Mouse (Mus musculus): ENCODE data around the gene Col9a2. TPM values are rescaled to one million over a fixed set of nuclear protein-coding genes. Genes with fewer than 3 reads are reported as not detected.

Col9a2 gene
- total RNA-seq, 4 experiments from 2014 or later = 4.1 to 5.7 (median 5.0) TPM

DNA sequence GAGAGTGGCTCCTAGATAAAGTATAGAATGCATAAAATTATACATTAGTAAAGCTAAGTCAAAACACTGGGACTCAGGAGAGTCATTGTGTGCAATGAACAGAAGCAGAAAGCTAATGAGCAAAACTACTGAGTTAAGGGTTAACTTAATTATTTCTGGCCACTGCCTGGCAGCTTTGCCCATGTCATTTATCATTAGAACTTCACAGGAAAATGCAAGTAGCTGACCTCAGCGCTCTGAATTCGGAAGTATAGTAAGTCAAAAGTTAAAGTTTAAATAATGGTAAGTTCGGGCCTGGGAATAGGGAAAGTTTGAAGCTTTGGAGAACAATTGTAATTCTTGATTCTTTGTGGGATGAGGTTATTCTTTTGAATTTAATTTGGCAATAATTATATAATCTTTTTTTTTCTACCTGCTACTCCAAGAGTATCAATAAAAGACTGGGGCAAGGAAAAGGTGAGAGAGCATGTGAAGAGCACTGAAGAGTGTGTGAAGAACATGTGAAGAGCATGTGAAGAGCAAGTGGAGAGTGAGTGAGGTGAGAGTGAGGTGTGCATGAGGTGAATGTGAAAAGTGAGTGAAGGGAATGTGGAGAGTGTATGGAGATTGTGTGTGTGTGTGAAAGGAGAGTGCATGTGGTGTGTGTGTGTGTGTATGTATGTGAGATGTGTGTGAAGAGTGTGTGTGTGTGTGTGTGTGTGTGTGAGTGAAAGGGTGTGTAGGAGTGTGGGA, 38.9 kb downstream of the Col9a2 start:
- no peak for DNase-seq (ENCODE audit: low spot score in 2 of 2)

DNA sequence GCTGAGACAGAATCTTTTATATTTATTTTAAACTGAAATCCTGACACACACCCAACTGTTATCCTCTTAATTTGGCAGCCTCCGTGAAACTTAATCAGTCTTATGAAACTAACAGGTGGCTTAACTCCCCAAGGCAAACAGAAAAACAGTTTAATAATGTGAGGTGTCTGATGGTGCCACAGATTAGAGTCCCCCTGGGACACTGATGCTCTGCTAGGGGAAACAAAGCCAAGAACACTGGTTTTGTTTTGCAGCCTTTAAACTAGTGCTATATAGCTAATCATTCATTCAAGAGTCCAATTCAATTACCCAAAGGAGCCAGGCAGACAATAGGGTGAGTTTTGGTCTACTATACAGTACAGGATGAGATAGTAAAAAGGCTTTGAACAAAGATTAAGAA, 41.2 kb downstream of the Col9a2 start:
- no peak for DNase-seq (ENCODE audit: low spot score in 2 of 2)

GRCm38 (mm10) chr4:121084506-121084905, 45.3 kb downstream of the Col9a2 start:
- no peak for DNase-seq (ENCODE audit: low spot score in 2 of 2)

DNA sequence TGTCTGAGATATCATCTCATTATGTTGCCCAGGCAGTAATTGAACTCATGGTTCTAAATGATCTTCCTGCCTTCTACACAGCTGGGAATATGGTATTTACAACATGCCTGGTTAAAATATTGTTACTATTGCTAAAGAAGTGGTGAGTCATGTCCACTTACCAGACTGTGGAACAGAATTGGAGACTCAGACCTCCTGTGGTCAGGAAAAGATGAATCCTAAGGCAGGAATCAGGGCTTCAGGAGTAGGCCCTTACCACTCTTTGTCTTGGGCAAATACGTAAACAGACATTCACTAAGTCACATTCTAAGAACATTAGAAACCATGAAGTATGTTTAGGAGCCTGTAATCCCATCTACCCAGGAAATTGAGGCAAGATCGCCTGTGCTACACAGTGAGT, 49.5 kb downstream of the Col9a2 start:
- no peak for DNase-seq (ENCODE audit: low spot score in 2 of 2)

GRCm38 (mm10) chr4:121090211-121090610, 51.0 kb downstream of the Col9a2 start:
- DNase-seq (ENCODE audit: low spot score in 2 of 2) = no peak

- DNase-seq (ENCODE audit: low spot score in 2 of 2) = peak; percentile 79 to 86
Measured at GRCm38 (mm10) chr4:121097650-121098378, 58.6 kb downstream of the Col9a2 start, which contains the start of gene Zmpste24. Zmpste24 (minus strand) TSS chr4:121098241.

DNA sequence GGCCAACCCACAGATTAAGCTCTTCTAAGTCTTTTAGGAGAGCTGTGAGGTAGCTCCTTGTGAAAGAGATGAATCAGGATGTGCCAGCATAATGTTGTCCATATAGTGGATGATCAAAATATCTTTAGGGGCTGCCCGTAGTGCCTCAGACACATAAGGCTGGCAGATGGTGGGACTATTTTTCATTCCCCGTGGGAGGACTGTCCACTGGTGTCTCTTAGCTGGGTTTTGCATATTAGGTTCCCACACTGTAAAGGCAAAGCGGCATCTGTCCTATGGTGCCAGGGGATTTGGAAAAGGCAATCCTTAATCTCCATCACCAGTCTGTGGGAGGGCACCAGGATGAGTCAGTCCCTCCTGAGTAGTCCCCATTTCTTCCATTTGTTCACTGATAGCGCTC, 64.1 kb downstream of the Col9a2 start:
- no peak for DNase-seq (ENCODE audit: low spot score in 2 of 2)

Other genes starting within 250 kb of the Col9a2 start
- 10 to 100 TPM; 43.8 to 55.5 (median 45.9) TPM for gene Nfyc, start 207.8 kb upstream of the Col9a2 start, total RNA-seq (2022)
- 10 to 100 TPM; 32.7 to 43.9 (median 40.0) TPM for gene Rims3, start 184.6 kb upstream of the Col9a2 start, total RNA-seq (2022)
- gene Exo5, start 114.4 kb upstream of the Col9a2 start, total RNA-seq (2022) = 10 to 100 TPM; 11.9 to 16.2 (median 14.0) TPM
- gene Zfp69, start 87.7 kb upstream of the Col9a2 start, total RNA-seq (2022) = 1 to 10 TPM; 1.6 to 3.0 (median 2.6) TPM
- gene Smap2, start 22.1 kb upstream of the Col9a2 start, total RNA-seq (2022) = 100 to 1,000 TPM; 151 to 166 (median 157) TPM
- gene Zmpste24, start 58.9 kb downstream of the Col9a2 start, total RNA-seq (2022) = 10 to 100 TPM; 23.9 to 28.4 (median 26.8) TPM
- gene Tmco2, start 69.8 kb downstream of the Col9a2 start, total RNA-seq (2022) = not detected
- gene Rlf, start 175.7 kb downstream of the Col9a2 start, total RNA-seq (2022) = 10 to 100 TPM; 29.5 to 33.3 (median 32.1) TPM